Mouse (Mus musculus): ENCODE results near the gene Sap30bp.

DNA sequence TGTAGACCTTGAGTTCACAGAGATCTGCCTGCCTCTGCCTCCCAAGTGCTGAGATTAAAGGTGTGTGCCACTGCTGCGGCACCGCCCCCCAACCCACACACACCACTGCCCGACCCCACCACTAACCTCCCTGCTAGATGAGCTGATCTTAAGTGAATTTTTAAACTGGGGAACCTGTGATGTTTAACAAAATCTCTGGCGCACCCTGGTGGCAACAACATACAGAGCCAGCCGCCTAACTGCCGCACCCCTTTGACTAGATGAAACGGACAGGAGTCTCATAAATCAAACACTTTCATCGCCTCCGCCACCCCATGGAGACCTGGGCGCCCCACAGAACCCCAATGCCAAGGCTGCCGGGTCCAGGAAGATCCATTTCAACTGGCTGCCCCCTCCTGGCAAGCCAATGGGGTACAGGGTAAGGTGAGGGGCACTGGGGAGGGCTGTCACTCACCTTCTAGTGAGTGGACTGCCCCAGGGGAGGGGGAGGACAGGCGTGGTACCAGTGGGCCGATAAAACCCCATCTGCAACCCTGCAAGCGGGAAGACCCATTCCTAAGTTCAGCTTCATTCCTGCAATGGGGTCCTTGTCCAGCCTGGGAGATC lies 66.6 kb downstream of the Sap30bp start:
- TF ChIP-seq EP300 (IDR thresholded peaks at IDR 0.05; ENCODE audit: low read depth) (no peak), CTCF (IDR thresholded peaks at IDR 0.05; ENCODE audit: low read depth) (peak; percentile 63)

All from heart, postnatal 0 days (tissue).